In the genomic region with DNA sequence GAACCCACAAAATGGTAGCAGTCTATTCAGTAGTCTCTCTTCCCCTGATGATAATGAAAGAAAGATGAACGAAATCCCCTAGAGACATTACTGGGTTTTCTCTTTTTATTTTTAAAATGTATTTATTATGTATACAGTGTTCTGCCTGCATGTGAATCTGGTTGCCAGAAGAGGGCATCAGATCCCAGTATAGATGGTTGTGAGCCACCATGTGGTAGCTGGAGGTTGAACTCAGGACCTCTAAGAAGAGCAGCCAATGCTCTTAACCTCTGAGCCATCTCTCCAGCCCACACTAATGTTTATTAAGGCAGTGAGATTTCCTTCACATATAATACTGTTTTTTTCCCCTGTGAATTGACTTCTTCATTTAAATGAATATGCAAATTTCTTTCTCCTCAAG, we compare ENCODE assay signal across 18 mouse cellular contexts.
DNase-seq lines count a peak whose midpoint lies in the region; ATAC-seq and TF ChIP-seq lines count a peak whose summit lies in the region.
"Had no signal": no experiment of that assay in that cellular context is flagged by ENCODE, and none has a peak within 500 bp of the region (broad histone marks: within the 10 kb centered on the region; RNA-seq: fewer than 3 reads in every experiment).

No protein-coding gene starts in this region.

- TF ChIP-seq CTCF in heart, postnatal 0 days (IDR thresholded peaks at IDR 0.05; ENCODE audit: low read depth): 0 out of 2 replicates have a peak, but pooled peaks have one; percentile 5
- TF ChIP-seq CTCF in lung, postnatal 0 days (IDR thresholded peaks at IDR 0.05): peak; percentile 20

- H3K4me3 ChIP-seq in heart, postnatal 0 days (ENCODE audit: low read depth, low read length): no peak overlapping the region
- no peak overlapping the region for H3K4me3 ChIP-seq in heart, embryonic 10.5 days
- no peak overlapping the region for H3K4me3 ChIP-seq in lung, postnatal 0 days (ENCODE audit: low read depth, low read length)
- H3K4me3 ChIP-seq: hindbrain, embryonic 15.5 days; limb, embryonic 13.5 days; lung, embryonic 15.5 days; megakaryocyte, embryonic 14.5 days; neural tube, embryonic 12.5 days had no signal

- DNase-seq in heart, postnatal 0 days (ENCODE audit: low spot score): no peak
- no peak for DNase-seq in heart, embryonic 10.5 days (ENCODE audit: low spot score)
- DNase-seq in lung, postnatal 0 days (ENCODE audit: low spot score): no peak
- no peak for DNase-seq in lung, postnatal 10 days
- peak; percentile 10 for DNase-seq in R1 (ENCODE audit: low read depth, low spot score)
- no peak for DNase-seq in cerebellum, postnatal 36 days
- no peak for DNase-seq in thymus, postnatal 10 days (ENCODE audit: low spot score in 2 of 2)
- DNase-seq: cerebellum, adult 18-20 months; heart, adult 18-20 months; heart, postnatal 14 days; kidney, adult 9 months; thymus, postnatal 14 days had no signal

- H3K36me3 ChIP-seq in heart, postnatal 0 days (replicated peaks; ENCODE audit: control insufficient read depth, insufficient read depth, low read length): no peaks in the 10 kb centered on the region
- H3K36me3 ChIP-seq in heart, embryonic 10.5 days: no peaks in the 10 kb centered on the region
- no peaks in the 10 kb centered on the region for H3K36me3 ChIP-seq in lung, postnatal 0 days (ENCODE audit: insufficient read depth, low read length)
- H3K36me3 ChIP-seq: hindbrain, embryonic 15.5 days; limb, embryonic 13.5 days; lung, embryonic 15.5 days; neural tube, embryonic 12.5 days had no signal

- no peak overlapping the region for H3K27ac ChIP-seq in heart, postnatal 0 days (ENCODE audit: low read depth)
- no peak overlapping the region for H3K27ac ChIP-seq in heart, embryonic 10.5 days
- H3K27ac ChIP-seq in lung, postnatal 0 days (ENCODE audit: low read length): no peak overlapping the region
- H3K27ac ChIP-seq: hindbrain, embryonic 15.5 days; limb, embryonic 13.5 days; lung, embryonic 15.5 days; neural tube, embryonic 12.5 days had no signal

- no peak overlapping the region for H3K9ac ChIP-seq in heart, postnatal 0 days (replicated peaks; ENCODE audit: low read depth, low read length)
- no peak overlapping the region for H3K9ac ChIP-seq in lung, postnatal 0 days (replicated peaks; ENCODE audit: low read depth)
- H3K9ac ChIP-seq: hindbrain, embryonic 15.5 days; limb, embryonic 13.5 days; lung, embryonic 15.5 days; neural tube, embryonic 12.5 days had no signal

- H3K9me3 ChIP-seq in heart, postnatal 0 days (replicated peaks; ENCODE audit: control insufficient read depth, low read length): no peaks in the 10 kb centered on the region
- H3K9me3 ChIP-seq in heart, embryonic 10.5 days: no peaks in the 10 kb centered on the region
- H3K9me3 ChIP-seq in lung, postnatal 0 days (ENCODE audit: low read length): no peaks in the 10 kb centered on the region
- H3K9me3 ChIP-seq: hindbrain, embryonic 15.5 days; limb, embryonic 13.5 days; lung, embryonic 15.5 days; megakaryocyte, embryonic 14.5 days; neural tube, embryonic 12.5 days had no signal

- H3K27me3 ChIP-seq in heart, postnatal 0 days (ENCODE audit: control insufficient read depth, insufficient read depth, low read length): no peaks in the 10 kb centered on the region; the same call in 1 of the 2 replicates
- no peaks in the 10 kb centered on the region for H3K27me3 ChIP-seq in heart, embryonic 10.5 days (ENCODE audit: insufficient read depth, poor library complexity, severe bottlenecking)
- H3K27me3 ChIP-seq in lung, postnatal 0 days (replicated peaks; ENCODE audit: insufficient read depth, low read length): no peaks in the 10 kb centered on the region
- H3K27me3 ChIP-seq: hindbrain, embryonic 15.5 days; limb, embryonic 13.5 days; lung, embryonic 15.5 days; megakaryocyte, embryonic 14.5 days; neural tube, embryonic 12.5 days had no signal

- WGBS in heart, postnatal 0 days: 71% methylated on average over 1 of the region's 1 CpGs
- WGBS in heart, embryonic 10.5 days: 80% methylated on average over 1 of the region's 1 CpGs
- 77% methylated on average over 1 of the region's 1 CpGs for WGBS in lung, postnatal 0 days

- no peak for TF ChIP-seq EP300 in heart, postnatal 0 days (IDR thresholded peaks at IDR 0.05; ENCODE audit: low read depth)
- no peak for TF ChIP-seq EP300 in lung, postnatal 0 days (IDR thresholded peaks at IDR 0.05)

- H3K4me2 ChIP-seq in heart, postnatal 0 days (ENCODE audit: low read depth, low read length): no peak overlapping the region
- no peak overlapping the region for H3K4me2 ChIP-seq in lung, postnatal 0 days (replicated peaks; ENCODE audit: low read depth, low read length)
- H3K4me2 ChIP-seq: hindbrain, embryonic 15.5 days; limb, embryonic 13.5 days; lung, embryonic 15.5 days; neural tube, embryonic 12.5 days had no signal

- no peak for ATAC-seq in heart, postnatal 0 days (ENCODE audit: insufficient read depth, low read depth)
- no peak for ATAC-seq in lung, postnatal 0 days
- ATAC-seq: forebrain, embryonic 14.5 days had no signal

- no peaks in the 10 kb centered on the region for H3K4me1 ChIP-seq in heart, postnatal 0 days (ENCODE audit: control insufficient read depth, insufficient read depth)
- no peaks in the 10 kb centered on the region for H3K4me1 ChIP-seq in heart, embryonic 10.5 days
- H3K4me1 ChIP-seq in lung, postnatal 0 days (ENCODE audit: insufficient read depth, low read depth, low read length): no peaks in the 10 kb centered on the region
- H3K4me1 ChIP-seq: hindbrain, embryonic 15.5 days; limb, embryonic 13.5 days; lung, embryonic 15.5 days; neural tube, embryonic 12.5 days had no signal
